Mouse (Mus musculus) intestine, embryonic 15.5 days (tissue): ENCODE data around the gene Eprs. TPM values are rescaled to one million over a fixed set of nuclear protein-coding genes. Genes with fewer than 3 reads are reported as not detected.

Experiments
- ATAC-seq: fragments of 200-750 bp; cut with Nextera tagmentation; 2 replicates; pipeline ENCODE4 v1.8.0; 2017; ENCODE audit warnings: moderate TSS enrichment, moderate library complexity
- H3K27ac ChIP-seq: fragments of 300-500 bp; sonication (generic); 2 replicates; pipeline ENCODE4 v1.5.1; 2015; ENCODE audit warnings: mild to moderate bottlenecking, inconsistent platforms
- H3K27me3 ChIP-seq: fragments of 300-500 bp; sonication (generic); replicated peaks from 2 replicates; pipeline ENCODE4 v1.6.1; 2015; ENCODE audit warnings: inconsistent platforms
- H3K36me3 ChIP-seq: fragments of 300-500 bp; sonication (generic); 2 replicates; pipeline ENCODE4 v1.6.1; 2015; ENCODE audit warnings: inconsistent platforms
- H3K4me1 ChIP-seq: fragments of 300-500 bp; sonication (generic); replicated peaks from 2 replicates; pipeline ENCODE4 v1.6.1; 2015; ENCODE audit warnings: inconsistent platforms
- H3K4me2 ChIP-seq: fragments of 300-500 bp; sonication (generic); replicated peaks from 2 replicates; pipeline ENCODE4 v1.6.1; 2015; ENCODE audit warnings: mild to moderate bottlenecking, inconsistent platforms
- H3K4me3 ChIP-seq: fragments of 300-500 bp; sonication (generic); replicated peaks from 2 replicates; pipeline ENCODE4 v1.5.1; 2015; ENCODE audit warnings: inconsistent platforms
- H3K9ac ChIP-seq: fragments of 300-500 bp; sonication (generic); 2 replicates; pipeline ENCODE4 v1.6.1; 2015; ENCODE audit warnings: inconsistent platforms
- H3K9me3 ChIP-seq: fragments of 300-500 bp; sonication (generic); 2 replicates; pipeline ENCODE4 v1.6.1; 2016; ENCODE audit warnings: inconsistent platforms
- WGBS: fragments of 180-500 bp; shearing (Covaris S2); methylation state at CpG from one replicate; pipeline ENCODE4 v1.1.7; 2015; 5-methylcytosine and 5-hydroxymethylcytosine counted together
- polyA plus RNA-seq: library from polyadenylated mRNA; unstranded; fragments of >200 nt; fragmentation: Nextera tagmentation; extraction: Ambion mirVana; gene quantifications from 2 replicates; pipeline ENCODE4 v1.2.1, GENCODE M21; 2015

The Eprs gene
- polyA plus RNA-seq, 1 experiment from 2014 or later = 164 TPM

DNA sequence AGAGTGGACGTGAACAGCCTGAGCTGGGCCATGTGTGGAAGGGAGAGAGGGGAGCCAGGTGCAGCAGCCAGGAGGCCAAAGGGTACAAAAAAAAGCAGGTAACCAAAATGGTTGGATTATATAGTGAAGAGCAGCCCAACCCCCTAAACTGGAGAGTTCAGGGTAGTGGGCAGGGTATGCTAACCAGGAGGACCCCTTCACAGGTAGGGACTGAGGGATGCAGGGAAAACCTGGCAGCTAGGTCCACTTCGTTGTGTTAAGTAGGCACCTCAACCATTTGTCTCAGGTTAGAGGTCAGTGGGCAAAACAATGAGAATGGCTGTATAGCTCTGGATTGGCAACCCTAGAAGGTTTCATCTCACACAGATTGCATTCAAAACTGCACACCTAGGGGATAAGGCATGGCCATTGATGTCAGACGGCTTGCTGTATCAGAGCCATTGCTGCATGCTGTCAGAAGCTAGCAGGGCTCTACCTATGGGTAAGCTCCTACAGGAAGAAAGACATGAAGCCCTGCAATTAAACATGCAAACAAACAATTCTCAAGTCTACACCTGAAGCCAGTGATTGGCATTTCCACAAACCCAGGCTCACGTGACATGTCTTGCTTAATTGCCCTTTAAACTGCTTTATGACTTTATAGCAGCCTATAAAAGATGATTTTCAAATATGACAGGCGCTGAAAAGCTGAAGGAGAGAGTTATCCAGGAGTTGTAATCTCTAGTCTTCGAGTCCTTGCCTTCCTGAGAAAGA, 68.6 kb downstream of the Eprs start:
- Histone ChIP-seq H3K27me3 (no peaks in the 10 kb centered on the region), H3K4me2 (peak overlapping the region; percentile 37), H3K27ac (0 out of 2 replicates have a peak overlapping the region, but pooled peaks have one; percentile 27), H3K4me1 (no peaks in the 10 kb centered on the region), H3K9ac (no peak overlapping the region), H3K9me3 (no peaks in the 10 kb centered on the region), H3K36me3 (peaks cover 17% of the 10 kb centered on the region), H3K4me3 (no peak overlapping the region)
- peak; percentile 90 for ATAC-seq
- 56% methylated on average over 6 of the region's 6 CpGs for WGBS

- 0 out of 2 replicates have a peak overlapping the region, but pooled peaks have one; percentile 27 for H3K27ac ChIP-seq
- no peaks in the 10 kb centered on the region for H3K27me3 ChIP-seq
- peaks cover 17% of the 10 kb centered on the region for H3K36me3 ChIP-seq
- H3K4me1 ChIP-seq = no peaks in the 10 kb centered on the region
- no peak overlapping the region for H3K4me3 ChIP-seq
- no peak for ATAC-seq
- H3K4me2 ChIP-seq = peak overlapping the region; percentile 37
- H3K9me3 ChIP-seq = no peaks in the 10 kb centered on the region
- WGBS = 66% methylated on average over 13 of the region's 13 CpGs
- no peak overlapping the region for H3K9ac ChIP-seq
These were observed 69.1 kb downstream of the Eprs start for GRCm38 (mm10) chr1:185431998-185432317.

- no peak overlapping the region for H3K27ac ChIP-seq
- H3K4me1 ChIP-seq = no peaks in the 10 kb centered on the region
- ATAC-seq = no peak
- H3K9ac ChIP-seq = no peak overlapping the region
- H3K4me2 ChIP-seq = no peak overlapping the region
- H3K4me3 ChIP-seq = no peak overlapping the region
- WGBS = 77% methylated on average over 6 of the region's 6 CpGs
- H3K27me3 ChIP-seq = no peaks in the 10 kb centered on the region
- no peaks in the 10 kb centered on the region for H3K9me3 ChIP-seq
- peaks cover 10% of the 10 kb centered on the region; the same call in 1 of the 2 replicates for H3K36me3 ChIP-seq
These were observed 70.3 kb downstream of the Eprs start for GRCm38 (mm10) chr1:185433112-185433511.

GRCm38 (mm10) chr1:185438841-185439580, 76.2 kb downstream of the Eprs start:
- no peaks in the 10 kb centered on the region for H3K9me3 ChIP-seq
- ATAC-seq = no peak
- no peak overlapping the region for H3K4me3 ChIP-seq
- 74% methylated on average over 9 of the region's 9 CpGs for WGBS
- no peak overlapping the region for H3K9ac ChIP-seq
- H3K36me3 ChIP-seq = no peaks in the 10 kb centered on the region
- H3K27ac ChIP-seq = no peak overlapping the region
- H3K4me1 ChIP-seq = no peaks in the 10 kb centered on the region
- no peaks in the 10 kb centered on the region for H3K27me3 ChIP-seq
- no peak overlapping the region for H3K4me2 ChIP-seq

DNA sequence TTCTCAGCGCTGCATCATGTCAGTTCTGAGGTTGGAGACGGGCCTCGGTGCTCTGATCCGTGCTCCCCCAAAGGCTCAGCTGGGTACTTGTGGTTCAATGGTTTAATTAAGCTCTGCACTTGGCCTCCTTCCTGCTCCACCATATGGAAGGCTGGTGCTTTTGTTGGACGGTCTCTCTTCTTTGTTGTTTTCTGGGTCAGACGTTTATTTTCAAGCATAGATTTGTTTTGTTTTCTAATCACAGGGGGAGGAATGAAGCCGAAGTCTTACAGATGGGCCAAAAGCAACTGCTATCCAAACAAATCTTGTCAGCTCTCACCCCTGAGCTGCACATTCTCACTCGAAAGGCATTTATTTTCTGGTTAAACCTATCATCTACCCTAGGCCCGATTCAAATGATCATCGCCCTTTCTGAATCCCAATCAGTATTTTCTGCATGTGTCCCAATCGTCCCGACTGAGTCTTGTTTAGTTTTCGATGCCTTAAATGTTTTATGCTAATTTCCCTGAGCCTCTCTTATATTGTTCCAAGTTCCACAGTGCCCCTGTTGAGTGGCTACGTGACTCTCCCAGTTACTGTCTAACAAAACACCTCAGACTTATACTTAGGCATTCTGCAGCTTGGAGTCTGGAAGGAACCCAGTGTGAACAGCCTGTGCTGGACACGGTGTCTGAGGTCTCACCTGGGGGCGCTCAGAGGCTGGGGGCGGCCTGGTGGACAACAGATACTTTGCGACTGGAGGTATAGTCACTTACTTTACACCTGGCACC, 79.0 kb downstream of the Eprs start:
- 74% methylated on average over 18 of the region's 18 CpGs for WGBS
- ATAC-seq = no peak
- Histone ChIP-seq H3K4me2 (no peak overlapping the region), H3K4me1 (no peaks in the 10 kb centered on the region), H3K9me3 (no peaks in the 10 kb centered on the region), H3K4me3 (no peak overlapping the region), H3K27ac (no peak overlapping the region), H3K36me3 (no peaks in the 10 kb centered on the region), H3K9ac (no peak overlapping the region), H3K27me3 (no peaks in the 10 kb centered on the region)

DNA sequence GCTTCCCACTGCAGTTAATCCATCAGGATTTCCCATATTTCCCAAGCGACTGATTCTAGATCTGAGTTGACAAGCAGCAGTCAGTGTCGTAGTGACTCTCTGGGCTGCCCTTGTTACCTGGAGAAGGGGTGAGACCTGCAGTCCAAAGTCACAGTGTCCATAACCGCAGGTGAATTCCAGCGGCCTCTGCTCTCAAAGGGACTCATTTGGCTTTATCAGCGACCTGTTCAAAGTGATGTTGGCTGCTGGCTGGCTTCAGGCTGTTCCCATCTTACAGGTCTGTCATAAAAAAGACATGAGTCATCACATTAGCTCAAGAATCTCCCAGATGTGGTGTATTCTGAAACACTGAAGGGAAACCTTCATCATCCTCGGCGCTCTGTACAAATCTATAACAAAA, 86.1 kb downstream of the Eprs start:
- no peak overlapping the region for H3K4me2 ChIP-seq
- 62% methylated on average over 7 of the region's 7 CpGs for WGBS
- peak; percentile 71 for ATAC-seq
- no peaks in the 10 kb centered on the region for H3K9me3 ChIP-seq
- H3K27me3 ChIP-seq = peaks cover 6% of the 10 kb centered on the region; the same call in 1 of the 2 replicates
- no peak overlapping the region for H3K27ac ChIP-seq
- no peak overlapping the region for H3K4me3 ChIP-seq
- no peak overlapping the region for H3K9ac ChIP-seq
- 0 out of 2 replicates have a peak, but pooled peaks cover 2% of the 10 kb centered on the region for H3K4me1 ChIP-seq
- no peaks in the 10 kb centered on the region for H3K36me3 ChIP-seq

DNA sequence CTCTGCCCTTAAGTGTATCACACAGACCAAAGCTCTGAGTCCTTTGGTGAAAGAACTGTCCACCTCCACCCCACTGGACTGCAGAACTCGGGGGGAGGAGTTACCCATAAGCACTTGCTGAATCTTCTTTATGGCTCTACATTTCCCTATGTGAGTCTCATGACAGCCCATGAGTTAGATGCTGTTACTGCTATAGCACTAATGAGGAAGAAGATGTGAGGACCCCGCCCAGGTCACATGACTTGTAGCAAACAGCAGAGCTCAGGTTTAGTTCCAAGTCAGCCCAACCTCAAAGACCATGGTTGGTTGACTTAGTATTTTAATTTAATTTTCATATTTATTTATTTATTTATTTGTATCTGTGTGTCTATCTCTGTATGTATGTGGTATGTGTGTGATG, 86.9 kb downstream of the Eprs start:
- ATAC-seq = no peak
- WGBS = 78% methylated on average over 2 of the region's 2 CpGs
- no peak overlapping the region for H3K4me2 ChIP-seq

DNA sequence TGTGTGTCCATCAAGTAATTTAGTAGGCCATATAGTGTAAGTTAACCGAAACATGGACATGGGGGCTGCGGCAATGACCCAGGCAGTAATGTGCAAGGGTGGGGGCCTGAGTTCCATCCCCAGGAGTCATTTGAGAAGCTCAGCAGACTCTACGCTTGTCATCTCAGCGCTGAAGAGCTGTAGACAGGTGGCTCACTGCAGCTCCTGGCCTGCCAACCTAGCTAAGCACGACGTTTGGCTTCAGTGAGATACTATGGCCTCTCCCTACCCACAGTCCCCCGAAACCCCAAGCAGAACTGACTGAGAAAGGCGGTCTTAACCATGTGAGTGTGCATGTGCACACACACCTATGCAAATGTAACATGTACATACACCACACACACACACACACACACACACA, 88.2 kb downstream of the Eprs start:
- 83% methylated on average over 8 of the region's 8 CpGs for WGBS
- Histone ChIP-seq H3K9ac (no peak overlapping the region), H3K4me1 (peaks cover 9% of the 10 kb centered on the region), H3K9me3 (no peaks in the 10 kb centered on the region), H3K27ac (no peak overlapping the region), H3K27me3 (peaks cover 27% of the 10 kb centered on the region), H3K36me3 (no peaks in the 10 kb centered on the region), H3K4me3 (no peak overlapping the region), H3K4me2 (no peak overlapping the region)
- no peak for ATAC-seq

More for the DNA sequence above, 86.9 kb downstream of the Eprs start:
- Histone ChIP-seq H3K36me3 (no peaks in the 10 kb centered on the region), H3K27ac (no peak overlapping the region), H3K4me1 (0 out of 2 replicates have a peak, but pooled peaks cover 4% of the 10 kb centered on the region), H3K4me3 (no peak overlapping the region), H3K9me3 (no peaks in the 10 kb centered on the region), H3K9ac (no peak overlapping the region), H3K27me3 (peaks cover 14% of the 10 kb centered on the region; the same call in 1 of the 2 replicates)

DNA sequence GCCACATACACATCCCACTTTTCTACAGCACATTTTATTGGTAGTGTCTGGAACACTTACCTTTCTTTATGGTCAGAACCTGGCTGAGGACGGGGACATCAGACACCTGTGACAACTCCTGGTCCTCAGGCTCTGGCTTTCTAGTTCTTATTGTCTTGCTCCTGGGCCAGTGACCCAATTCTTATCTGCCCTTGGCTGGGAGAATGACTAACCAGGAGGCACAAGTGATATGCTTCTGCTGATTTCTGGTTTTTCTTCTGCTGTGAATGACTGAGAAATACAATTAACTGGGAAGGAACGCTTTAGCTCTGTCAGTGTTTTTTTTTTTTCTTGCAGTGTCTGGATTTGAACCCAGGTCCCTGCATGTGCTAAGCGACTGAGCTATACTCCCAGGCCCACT, 88.7 kb downstream of the Eprs start:
- no peaks in the 10 kb centered on the region for H3K36me3 ChIP-seq
- WGBS = 79% methylated on average over 3 of the region's 3 CpGs
- no peak overlapping the region for H3K4me2 ChIP-seq
- no peak overlapping the region for H3K4me3 ChIP-seq
- H3K27me3 ChIP-seq = peaks cover 32% of the 10 kb centered on the region
- no peak overlapping the region for H3K27ac ChIP-seq
- peaks cover 9% of the 10 kb centered on the region for H3K4me1 ChIP-seq
- H3K9me3 ChIP-seq = no peaks in the 10 kb centered on the region
- H3K9ac ChIP-seq = no peak overlapping the region
- no peak for ATAC-seq

- no peak overlapping the region for H3K4me2 ChIP-seq
- no peaks in the 10 kb centered on the region for H3K9me3 ChIP-seq
- no peak overlapping the region for H3K9ac ChIP-seq
- 85% methylated on average over 6 of the region's 6 CpGs for WGBS
- no peak overlapping the region for H3K4me3 ChIP-seq
- H3K4me1 ChIP-seq = peaks cover 9% of the 10 kb centered on the region
- no peak for ATAC-seq
- H3K27ac ChIP-seq = no peak overlapping the region
- no peaks in the 10 kb centered on the region for H3K36me3 ChIP-seq
- peaks cover 35% of the 10 kb centered on the region for H3K27me3 ChIP-seq
These were observed 89.6 kb downstream of the Eprs start for GRCm38 (mm10) chr1:185452461-185452860.

GRCm38 (mm10) chr1:185454144-185454543, 91.3 kb downstream of the Eprs start:
- no peak overlapping the region for H3K27ac ChIP-seq
- H3K4me2 ChIP-seq = peak overlapping the region; percentile 88
- ATAC-seq = peak; percentile 8; the same call in 1 of the 2 replicates
- peak overlapping the region; percentile 42 for H3K4me3 ChIP-seq
- peaks cover 35% of the 10 kb centered on the region for H3K27me3 ChIP-seq
- 44% methylated on average over 4 of the region's 4 CpGs for WGBS
- H3K36me3 ChIP-seq = no peaks in the 10 kb centered on the region
- no peaks in the 10 kb centered on the region for H3K9me3 ChIP-seq
- H3K4me1 ChIP-seq = peaks cover 9% of the 10 kb centered on the region
- H3K9ac ChIP-seq = no peak overlapping the region

- peaks cover 35% of the 10 kb centered on the region for H3K27me3 ChIP-seq
- H3K4me3 ChIP-seq = peak within 1 kb of the TSS; percentile 42
- peak; percentile 93 for ATAC-seq
- H3K4me2 ChIP-seq = peak within 1 kb of the TSS; percentile 88
- peaks cover 8% of the 10 kb centered on the region for H3K4me1 ChIP-seq
- no peak within 1 kb of the TSS for H3K27ac ChIP-seq
- no peaks in the 10 kb centered on the region for H3K36me3 ChIP-seq
- H3K9ac ChIP-seq = peak within 1 kb of the TSS; percentile 47
- H3K9me3 ChIP-seq = no peaks in the 10 kb centered on the region
- 5% methylated on average over 18 of the region's 18 CpGs for WGBS
These were observed 91.7 kb downstream of the Eprs start, which contains the start of gene Slc30a10 for GRCm38 (mm10) chr1:185454575-185454954. Slc30a10 (plus strand) TSS chr1:185454848.
